Mouse (Mus musculus) adrenal gland, postnatal 14 days (tissue): Measurements from ENCODE around the gene Tgfbr2. TPM values are rescaled to one million over a fixed set of nuclear protein-coding genes. Genes with fewer than 3 reads are reported as not detected.

Source experiments
- DNase-seq: peaks from one replicate; pipeline ENCODE4 v3.0.0; 2021; ENCODE audit warnings: mixed read lengths
- total RNA-seq: library from RNA; stranded (reverse); gene quantifications from 2 replicates; pipeline ENCODE4 v1.2.3, GENCODE M21; 2021

The Tgfbr2 gene
- total RNA-seq, 1 experiment from 2014 or later, result 62.4 TPM

- no peak for DNase-seq
These were observed 59.3 kb downstream of the Tgfbr2 start for GRCm38 (mm10) chr9:116115875-116116274.

DNA sequence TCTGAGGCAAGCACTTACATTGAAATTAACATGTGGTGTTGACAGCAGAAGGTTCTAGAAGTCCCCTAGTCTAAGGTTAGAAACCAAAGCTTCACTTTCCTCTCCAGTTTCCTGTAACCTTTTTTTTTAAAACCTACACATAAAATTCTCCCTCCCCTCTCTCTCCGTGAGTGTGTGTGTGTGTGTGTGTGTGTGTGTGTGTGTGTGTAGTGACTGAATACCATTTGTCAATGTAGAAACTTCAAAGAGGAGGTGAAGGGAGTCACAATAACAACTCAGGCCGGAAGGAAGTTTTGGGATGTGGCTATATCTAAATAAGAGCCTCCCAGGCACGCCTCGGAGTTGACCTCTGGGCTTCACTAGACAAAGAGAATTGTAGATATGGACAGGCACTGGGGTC is 60.8 kb downstream of the Tgfbr2 start:
- peak; percentile 46 for DNase-seq

- no peak for DNase-seq
These were observed 63.8 kb downstream of the Tgfbr2 start for GRCm38 (mm10) chr9:116111149-116111970.

DNA sequence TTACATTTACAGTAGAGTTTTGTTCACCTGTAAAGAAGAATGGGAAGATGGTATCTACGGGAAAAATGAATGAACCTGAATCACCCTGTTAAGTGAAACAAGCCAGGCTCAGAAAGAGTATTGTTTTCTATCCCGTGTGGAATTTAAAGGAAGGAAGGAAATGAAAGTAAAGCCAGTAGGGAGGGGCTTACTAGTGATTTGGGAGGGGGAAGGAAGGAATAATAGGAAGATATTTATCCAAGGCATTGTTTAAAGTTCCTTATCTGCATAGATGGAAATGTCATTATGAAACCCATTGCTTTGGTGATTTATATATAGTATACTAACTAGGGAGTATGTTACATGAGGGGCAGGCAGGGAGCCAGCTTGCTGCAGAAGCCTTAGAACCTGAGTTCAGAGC is 66.4 kb downstream of the Tgfbr2 start:
- no peak for DNase-seq

DNA sequence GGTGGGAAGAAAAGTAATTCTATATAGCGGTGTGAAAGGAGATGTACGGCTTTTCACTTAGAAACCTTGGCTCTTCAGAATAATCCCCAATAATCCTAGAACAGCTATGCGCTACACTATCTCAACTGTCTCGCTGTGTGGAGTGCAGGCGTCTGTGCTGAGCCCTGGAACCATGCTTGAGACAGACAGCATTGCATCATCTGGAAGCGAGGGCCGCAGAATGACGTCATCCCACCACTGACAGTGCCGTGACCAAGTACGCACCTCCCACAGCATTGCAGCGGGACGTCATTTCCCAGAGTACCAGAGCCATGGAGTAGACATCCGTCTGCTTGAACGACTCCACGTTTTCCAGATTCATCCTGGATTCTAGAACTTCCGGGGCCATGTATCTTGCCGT is 70.4 kb downstream of the Tgfbr2 start:
- DNase-seq, result no peak

GRCm38 (mm10) chr9:116101842-116102241 is 73.3 kb downstream of the Tgfbr2 start:
- DNase-seq, result no peak

- no peak for DNase-seq
These were observed 75.1 kb downstream of the Tgfbr2 start for GRCm38 (mm10) chr9:116100015-116100414.

DNA sequence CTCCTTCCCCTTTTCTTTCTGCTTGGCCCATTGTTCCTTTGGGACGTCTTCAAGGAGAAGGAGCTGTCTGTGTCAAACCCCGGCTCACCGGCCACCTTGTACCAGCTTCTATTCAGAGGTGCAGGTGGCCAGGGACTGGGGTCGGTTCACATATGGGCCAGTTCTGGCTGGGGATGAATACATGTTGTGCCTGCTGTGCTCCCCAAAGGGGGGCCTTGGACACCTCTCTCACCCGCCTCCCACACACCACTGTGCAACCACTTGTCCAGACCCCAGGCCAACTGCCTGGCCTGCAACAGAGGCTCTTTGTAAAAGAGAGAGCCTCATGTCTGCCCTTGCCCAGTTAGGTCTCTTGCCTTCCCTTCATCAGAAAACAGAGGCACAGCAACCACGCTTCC is 75.6 kb downstream of the Tgfbr2 start:
- DNase-seq, result no peak

DNA sequence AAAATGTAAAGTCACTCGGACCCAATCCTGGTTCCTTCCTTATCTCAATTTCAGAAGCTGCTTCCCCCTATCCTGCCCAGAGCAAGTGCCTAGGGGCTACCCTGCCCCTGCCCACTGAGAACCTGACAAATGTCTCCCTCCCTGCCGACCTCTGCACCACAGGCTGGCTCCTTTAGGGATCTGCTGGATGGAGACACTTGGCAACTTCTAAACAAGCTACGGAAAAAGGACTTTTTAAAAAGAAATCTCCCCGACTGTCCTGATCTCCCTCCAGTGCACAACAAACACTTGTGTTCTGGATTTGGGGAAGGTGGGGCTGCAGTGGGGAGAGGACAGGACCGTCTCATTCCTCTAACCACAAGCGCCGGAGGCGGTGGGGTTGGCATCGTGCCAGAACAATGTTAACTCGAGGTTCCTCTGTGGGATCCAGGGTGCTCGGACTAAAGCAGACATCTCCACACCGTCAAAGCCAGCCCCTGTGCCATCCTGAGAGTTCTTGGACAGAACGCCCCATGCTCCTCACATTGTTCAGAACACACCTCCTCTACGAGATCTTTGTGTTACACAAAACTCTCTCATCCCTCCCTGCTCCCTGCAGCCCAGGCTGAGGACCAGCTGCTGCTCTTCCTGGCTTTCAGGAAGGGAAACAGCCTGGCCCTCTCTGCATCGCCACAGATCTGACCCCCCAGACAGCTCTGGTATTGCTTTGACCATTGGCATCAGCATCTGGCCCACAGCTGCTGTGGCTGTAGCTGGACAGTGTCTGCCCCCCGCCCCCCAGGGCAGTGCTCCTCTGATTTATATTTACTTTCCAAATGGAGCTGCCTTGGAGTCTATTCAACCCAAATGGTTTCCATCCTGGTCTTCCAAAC is 76.2 kb downstream of the Tgfbr2 start:
- peak; percentile 61 for DNase-seq

DNA sequence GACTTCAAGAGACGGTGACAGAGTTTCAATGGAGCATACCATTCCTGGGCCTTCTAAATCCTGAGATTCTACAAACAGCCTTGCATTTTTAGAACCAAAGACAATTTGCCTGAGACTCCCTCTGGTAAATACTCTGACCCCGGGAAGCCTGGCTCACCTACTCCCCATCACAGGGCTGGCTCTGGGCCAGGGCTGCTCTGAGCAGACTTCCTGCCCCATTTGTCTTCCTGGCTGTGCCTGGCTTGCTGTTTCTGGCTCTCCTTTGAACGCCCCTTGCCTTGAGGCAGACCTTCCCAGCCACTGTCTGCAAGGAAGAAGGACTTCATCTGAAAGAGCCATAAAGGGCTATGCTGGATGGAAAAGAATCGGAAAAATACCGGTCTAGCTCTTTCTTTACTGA is 83.2 kb downstream of the Tgfbr2 start:
- DNase-seq, result peak; percentile 83

DNA sequence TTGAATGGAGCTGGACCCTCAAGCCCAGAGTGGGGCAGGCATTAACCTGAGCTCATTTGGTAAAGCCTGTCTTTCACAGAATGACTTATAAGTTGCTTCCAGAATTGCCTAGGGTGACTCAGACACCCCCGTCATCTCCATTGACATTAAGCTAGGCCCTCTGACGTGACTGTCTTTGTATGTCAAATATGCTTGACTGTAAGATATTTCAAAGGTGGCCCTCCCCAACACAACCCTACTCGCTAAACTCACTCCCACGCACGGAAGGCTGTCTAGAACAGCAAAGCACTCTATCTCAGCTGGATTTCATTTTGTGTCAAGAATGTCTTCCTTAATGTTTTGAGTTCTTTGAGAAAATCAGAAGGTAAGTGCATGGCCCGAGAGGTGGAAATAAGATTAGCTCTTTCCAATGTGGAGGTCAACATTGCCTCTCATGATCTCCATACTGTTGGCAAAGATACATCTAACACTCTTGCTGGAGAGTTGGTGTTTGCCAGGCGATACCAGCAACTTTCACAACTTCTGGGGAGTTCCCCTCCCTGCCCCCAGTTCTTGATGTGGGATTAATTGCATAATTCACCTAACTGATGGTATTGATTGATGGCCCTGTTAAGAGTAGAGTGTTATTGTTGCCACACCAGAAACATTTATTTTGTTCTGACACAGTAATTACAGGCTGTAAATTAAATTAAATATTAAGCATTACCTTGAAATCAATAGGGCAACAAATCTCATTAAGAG is 83.9 kb downstream of the Tgfbr2 start:
- DNase-seq, result no peak

- DNase-seq, result no peak
These were observed 84.9 kb downstream of the Tgfbr2 start for GRCm38 (mm10) chr9:116090296-116090695.

DNA sequence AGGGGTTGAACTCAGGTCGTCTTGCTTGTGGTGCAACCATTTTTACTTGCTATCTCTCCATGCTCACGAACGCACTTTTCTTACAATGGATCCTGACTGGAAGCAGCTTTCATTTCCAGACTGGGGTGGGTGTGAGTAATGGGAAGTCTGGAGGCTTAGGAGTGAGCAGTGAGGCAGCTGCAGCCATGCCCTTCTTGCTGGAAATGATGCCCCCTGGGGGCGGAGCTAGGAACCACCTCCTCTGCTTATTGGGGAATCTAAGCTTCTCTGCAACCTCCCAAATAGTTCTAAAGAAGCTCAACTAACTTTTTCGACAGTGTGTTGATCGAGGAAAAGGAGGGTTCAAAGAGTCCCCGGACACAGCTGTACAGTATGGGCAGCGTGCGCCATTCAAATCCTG is 86.2 kb downstream of the Tgfbr2 start:
- peak; percentile 34 for DNase-seq

DNA sequence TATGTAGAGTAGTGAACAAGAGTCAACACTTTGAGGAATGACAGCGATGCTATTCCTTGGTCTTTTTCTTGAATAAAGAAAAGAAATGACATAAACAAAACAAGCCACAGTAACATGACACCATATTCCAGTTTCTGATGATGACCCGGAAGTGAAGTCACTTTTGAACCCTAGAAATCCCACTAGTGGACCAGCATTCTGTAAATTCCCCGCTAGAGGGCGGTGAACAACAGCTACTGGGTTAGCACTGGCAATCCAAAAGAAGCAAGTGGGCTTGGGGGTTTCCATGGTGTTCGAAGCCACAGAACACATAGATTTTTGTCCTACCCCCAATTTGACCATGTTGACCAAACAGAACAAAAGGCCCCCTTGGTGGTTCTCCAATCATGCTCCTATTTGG is 87.3 kb downstream of the Tgfbr2 start:
- peak; percentile 84 for DNase-seq

GRCm38 (mm10) chr9:116087263-116087662 is 87.9 kb downstream of the Tgfbr2 start:
- no peak for DNase-seq

GRCm38 (mm10) chr9:116085999-116086398 is 89.2 kb downstream of the Tgfbr2 start:
- no peak for DNase-seq

DNA sequence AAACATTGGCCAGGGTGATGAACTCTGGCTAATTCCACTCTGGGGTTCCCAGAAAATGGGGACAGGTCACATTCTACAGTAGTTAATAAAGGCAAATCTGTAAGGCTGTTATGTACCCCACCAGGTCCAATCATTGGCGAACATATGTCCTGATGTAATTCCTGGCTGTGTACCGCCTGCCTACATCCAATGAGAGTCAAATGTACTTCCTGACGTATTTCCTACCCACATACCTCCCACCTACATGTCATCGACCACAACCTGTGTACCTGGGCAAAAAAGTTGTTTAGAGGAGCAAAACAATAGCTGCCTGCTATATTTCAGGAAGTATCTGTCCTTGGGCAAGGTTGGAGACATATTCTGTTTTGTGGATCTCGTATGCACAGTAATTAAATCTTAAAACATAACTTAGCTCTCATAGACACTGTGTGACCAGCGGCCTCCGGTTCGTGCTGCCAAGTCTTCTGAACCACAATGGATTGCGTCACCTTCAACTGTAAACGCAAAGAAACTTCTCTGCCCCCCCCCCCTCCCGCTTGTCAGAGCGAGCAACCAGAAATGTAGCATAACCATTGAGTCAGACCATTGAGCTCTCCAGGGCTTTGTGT is 90.7 kb downstream of the Tgfbr2 start:
- DNase-seq, result no peak

DNA sequence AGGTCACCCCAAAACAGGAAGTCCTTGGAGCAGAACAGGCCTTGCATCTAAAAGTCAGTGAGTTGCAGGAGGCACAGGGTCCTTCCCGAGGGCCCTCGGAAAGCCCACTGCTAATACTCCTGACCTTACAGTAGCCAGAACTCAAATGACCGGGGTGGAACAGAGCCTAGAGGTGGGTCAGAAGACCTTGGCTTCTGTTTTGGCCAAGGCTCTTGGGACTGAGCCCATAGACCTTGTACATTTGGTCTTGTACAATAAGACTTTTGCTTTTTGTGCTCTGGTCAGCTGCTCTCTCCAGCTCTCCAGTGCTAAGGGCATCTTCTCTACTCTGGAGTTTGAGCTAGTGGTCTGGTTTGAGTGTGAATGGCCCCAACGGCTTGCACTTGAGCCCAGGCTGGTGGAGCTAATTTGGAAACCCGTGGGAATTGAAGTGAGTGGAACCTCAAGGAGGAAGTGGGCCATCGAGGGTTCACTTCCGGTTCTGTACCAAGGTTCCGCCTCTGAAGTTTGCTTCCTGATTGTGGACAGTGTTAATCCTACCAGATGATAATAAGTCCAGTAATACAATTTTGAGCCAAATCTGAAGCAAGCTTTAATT is 91.3 kb downstream of the Tgfbr2 start:
- peak; percentile 40 for DNase-seq

DNA sequence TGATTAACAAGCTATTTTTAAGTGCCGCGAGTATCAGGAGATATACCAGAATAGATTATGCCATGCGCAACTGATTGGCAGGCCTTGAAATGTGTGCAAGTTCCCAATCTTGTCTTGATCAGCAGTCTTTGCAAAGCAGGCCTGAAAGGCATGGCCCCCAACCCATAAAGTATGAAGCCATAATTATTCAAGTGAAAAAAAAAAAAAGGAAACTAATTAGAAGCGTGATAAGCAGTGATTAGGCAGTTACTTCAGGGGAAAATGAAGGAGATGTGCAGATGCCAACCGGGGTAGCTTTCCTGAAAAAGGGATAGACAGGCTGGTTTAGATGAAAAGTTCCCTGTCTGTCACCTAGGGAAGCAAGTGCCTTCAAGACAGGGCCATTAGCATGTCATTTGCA is 91.9 kb downstream of the Tgfbr2 start:
- no peak for DNase-seq

- no peak for DNase-seq
These were observed 93.4 kb downstream of the Tgfbr2 start for GRCm38 (mm10) chr9:116081781-116082180.

GRCm38 (mm10) chr9:116077419-116077818 is 97.7 kb downstream of the Tgfbr2 start:
- no peak for DNase-seq

DNA sequence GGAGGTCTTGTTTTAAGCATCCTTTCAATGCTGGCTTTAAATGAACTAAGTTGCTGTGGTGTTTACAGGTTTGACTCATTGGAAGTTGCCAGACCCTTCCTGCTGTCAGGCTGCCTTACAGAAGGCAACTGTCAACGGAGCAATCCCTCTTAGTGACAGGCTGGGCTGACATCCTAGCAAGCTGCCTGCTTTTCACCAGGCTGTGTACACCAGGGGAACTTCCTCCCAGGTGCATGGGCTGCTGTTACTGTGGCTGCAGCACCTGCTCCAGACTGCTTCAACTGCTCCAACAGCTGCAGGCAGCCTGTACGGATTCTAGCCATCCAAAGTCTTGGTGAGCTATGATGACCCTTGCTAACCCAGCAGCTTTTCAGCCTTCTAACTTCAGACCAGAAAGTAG is 98.2 kb downstream of the Tgfbr2 start:
- DNase-seq, result no peak
